Mouse (Mus musculus): ENCODE measurements around the gene Rps18. TPM values are rescaled to one million over a fixed set of nuclear protein-coding genes. Genes with fewer than 3 reads are reported as not detected.

The Rps18 gene
- polyA plus RNA-seq, 1 experiment from 2014 or later, result 829 TPM

DNA sequence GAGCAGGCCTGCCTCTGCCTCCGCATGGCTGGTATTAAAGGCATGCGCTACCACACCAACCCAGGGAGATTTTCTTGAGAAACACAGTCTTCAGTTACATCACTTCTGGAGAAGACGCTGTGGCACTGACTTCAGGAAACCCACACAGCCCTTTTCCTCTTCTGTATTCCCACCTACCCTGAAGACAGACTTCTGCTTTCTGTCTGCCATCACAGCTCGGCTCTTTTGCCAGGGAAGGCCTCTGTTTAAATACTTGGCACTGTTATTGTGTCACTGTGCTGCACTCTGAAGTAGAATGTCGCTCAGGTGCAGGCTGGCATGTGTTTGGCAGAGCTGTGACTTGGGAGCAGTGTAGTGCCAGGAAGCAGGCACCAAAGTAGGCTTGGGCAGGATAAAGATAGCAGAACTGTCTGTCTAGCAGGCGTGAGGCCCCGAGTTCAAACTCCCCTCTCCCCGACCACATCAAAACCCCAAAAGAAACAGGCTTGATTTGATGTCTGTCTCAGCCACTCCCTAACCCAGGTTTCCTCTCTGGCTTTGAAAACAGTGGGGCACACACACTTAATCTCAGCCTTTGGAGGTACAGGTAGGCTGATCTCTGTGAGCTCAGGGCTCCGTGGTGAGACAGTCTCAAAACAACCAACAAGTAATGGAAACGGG, 8.2 kb downstream of the Rps18 start:
- H3K79me2 ChIP-seq (ENCODE audit: inconsistent target), result peaks cover 30% of the 10 kb centered on the region; the same call in 1 of the 2 replicates
- peaks cover 14% of the 10 kb centered on the region; the same call in 1 of the 2 replicates for H3K36me3 ChIP-seq (ENCODE audit: inconsistent target)
- 20% methylated on average over 10 of the region's 10 CpGs for WGBS (ENCODE audit: missing documents)
- peak overlapping the region; percentile 65 for H3K27ac ChIP-seq
- H3K4me3 ChIP-seq (ENCODE audit: inconsistent target), result no peak overlapping the region

DNA sequence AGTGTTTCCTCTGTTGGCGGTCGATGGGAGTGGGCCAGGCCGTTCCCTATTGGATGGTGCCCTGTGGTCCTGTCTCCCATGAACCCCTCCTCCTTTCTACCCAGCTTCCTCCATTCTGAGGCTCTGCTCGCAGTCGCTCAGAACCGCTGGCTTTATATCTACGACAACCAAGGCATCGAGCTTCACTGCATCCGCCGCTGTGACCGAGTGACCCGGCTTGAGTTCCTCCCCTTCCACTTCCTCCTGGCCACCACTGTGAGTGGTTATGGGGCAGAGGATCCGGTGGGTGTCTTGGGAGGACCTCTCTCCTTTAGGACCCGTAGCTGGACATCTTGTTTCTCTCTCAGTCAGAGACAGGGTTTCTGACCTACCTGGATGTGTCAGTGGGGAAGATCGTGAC, 12.3 kb downstream of the Rps18 start:
- H3K36me3 ChIP-seq (ENCODE audit: inconsistent target), result peaks cover 7% of the 10 kb centered on the region; the same call in 1 of the 2 replicates
- H3K27ac ChIP-seq, result no peak overlapping the region
- 94% methylated on average over 15 of the region's 15 CpGs for WGBS (ENCODE audit: missing documents)
- peaks cover 30% of the 10 kb centered on the region for H3K79me2 ChIP-seq (ENCODE audit: inconsistent target)
- no peak overlapping the region for H3K4me3 ChIP-seq (ENCODE audit: inconsistent target)

DNA sequence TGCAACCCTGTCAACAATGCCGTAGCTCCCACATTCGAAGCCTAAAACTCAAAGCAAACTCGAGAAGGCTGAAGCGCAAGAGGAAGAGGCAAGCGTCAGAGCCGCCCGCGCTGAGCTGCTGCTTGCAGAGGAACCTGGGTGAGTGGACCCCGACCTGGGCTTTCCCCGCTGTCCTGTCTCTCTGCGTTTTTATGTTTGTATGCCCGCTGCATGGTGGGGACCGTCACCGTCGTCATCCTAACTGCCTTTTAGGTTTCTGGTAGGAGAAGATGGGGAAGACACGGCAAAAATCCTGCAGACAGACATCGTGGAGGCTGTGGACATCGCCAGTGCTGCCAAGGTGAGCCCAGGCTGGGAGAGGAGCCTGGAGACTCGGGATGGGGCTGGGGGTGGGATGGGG, 14.4 kb downstream of the Rps18 start:
- WGBS (ENCODE audit: missing documents), result 43% methylated on average over 19 of the region's 19 CpGs
- no peak overlapping the region for H3K27ac ChIP-seq
- peaks cover 28% of the 10 kb centered on the region for H3K79me2 ChIP-seq (ENCODE audit: inconsistent target)
- H3K4me3 ChIP-seq (ENCODE audit: inconsistent target), result peak overlapping the region; percentile 98
- H3K36me3 ChIP-seq (ENCODE audit: inconsistent target), result peaks cover 19% of the 10 kb centered on the region

DNA sequence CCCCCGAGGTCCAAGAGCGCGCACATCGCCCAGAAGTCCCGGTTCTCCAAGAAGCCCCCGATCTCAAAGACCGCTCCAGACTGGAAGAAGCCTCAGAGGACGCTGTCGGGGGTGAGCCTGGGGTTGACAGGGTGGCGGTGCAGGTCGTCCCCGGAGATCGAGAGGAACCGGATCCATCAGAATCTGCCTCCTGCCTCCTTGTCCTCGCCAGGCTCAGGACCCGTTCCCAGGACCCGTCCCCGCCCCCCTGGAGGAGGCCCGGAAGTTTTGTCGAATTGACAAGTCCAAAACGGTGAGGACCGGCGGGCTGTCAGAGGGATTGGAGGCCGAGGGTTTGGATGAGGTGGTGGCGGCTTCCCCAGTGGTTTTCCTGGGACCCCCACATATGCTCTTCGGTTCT, 14.8 kb downstream of the Rps18 start:
- Histone ChIP-seq H3K4me3 (ENCODE audit: inconsistent target) (peak overlapping the region; percentile 98), H3K79me2 (ENCODE audit: inconsistent target) (peaks cover 30% of the 10 kb centered on the region), H3K27ac (no peak overlapping the region), H3K36me3 (ENCODE audit: inconsistent target) (peaks cover 21% of the 10 kb centered on the region)
- WGBS (ENCODE audit: missing documents), result 2% methylated on average over 26 of the region's 26 CpGs

DNA sequence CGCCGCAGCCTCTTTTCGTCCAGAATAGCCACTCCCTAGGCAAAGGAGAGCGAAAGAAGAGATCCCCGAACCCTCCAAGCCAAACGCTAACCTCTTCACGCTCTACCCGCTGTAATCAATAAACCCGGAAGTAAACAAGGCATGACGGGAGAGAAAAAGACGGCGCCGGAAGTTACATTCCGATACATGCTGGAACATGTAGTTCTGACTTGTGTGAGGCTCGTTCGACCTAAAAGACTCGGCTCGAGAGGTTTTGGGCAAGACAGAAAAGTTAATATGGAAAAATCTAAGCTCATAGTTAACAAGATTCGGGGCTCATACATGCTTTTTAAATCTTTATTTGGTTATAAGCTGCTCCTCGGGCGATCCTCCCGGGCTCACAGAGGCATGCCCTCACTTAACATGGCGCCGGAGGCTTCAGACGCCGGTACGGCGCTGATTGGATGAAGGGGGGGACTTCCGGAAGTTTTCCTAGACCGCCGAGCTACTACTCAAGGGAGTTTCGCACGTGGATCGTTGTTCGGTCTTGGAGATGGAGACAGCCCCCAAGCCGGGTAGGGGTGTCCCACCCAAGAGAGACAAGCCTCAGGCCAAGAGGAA, 15.5 kb downstream of the Rps18 start, which contains the start of the genes Pfdn6 and Wdr46:
Pfdn6 (minus strand) TSS at position 138 of the 600 bp plus-strand sequence.
Wdr46 (plus strand) TSS at position 455 of the 600 bp plus-strand sequence.
- H3K79me2 ChIP-seq (ENCODE audit: inconsistent target), result peaks cover 37% of the 10 kb centered on the region
- WGBS (ENCODE audit: missing documents), result 2% methylated on average over 36 of the region's 36 CpGs
- peaks cover 28% of the 10 kb centered on the region for H3K36me3 ChIP-seq (ENCODE audit: inconsistent target)
- H3K27ac ChIP-seq, result peak within 1 kb of the TSS; percentile 86
- peak within 1 kb of the TSS; percentile 98 for H3K4me3 ChIP-seq (ENCODE audit: inconsistent target)

DNA sequence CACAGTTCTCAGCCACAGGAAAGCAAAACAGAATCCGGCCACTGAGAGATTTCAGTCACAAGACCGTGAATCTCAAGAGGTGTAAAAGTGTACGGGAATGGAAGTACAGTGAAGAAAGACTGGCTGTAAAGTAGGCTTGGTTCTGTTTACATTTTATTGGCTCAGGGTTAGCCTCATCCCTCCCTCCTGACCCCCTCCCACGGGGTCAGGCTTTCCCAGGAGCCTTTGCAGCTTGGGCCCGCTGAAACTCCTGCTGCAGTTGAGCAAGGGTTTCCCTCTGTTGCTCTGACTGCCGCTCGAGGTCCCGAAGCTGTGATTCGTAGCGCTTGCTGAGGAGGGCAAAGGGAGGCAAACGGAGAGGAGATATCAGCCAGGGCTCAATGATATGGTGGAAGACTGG, 17.0 kb downstream of the Rps18 start:
- 76% methylated on average over 11 of the region's 11 CpGs for WGBS (ENCODE audit: missing documents)
- peaks cover 52% of the 10 kb centered on the region for H3K79me2 ChIP-seq (ENCODE audit: inconsistent target)
- H3K36me3 ChIP-seq (ENCODE audit: inconsistent target), result peaks cover 31% of the 10 kb centered on the region
- no peak overlapping the region for H3K4me3 ChIP-seq (ENCODE audit: inconsistent target)
- no peak overlapping the region for H3K27ac ChIP-seq

DNA sequence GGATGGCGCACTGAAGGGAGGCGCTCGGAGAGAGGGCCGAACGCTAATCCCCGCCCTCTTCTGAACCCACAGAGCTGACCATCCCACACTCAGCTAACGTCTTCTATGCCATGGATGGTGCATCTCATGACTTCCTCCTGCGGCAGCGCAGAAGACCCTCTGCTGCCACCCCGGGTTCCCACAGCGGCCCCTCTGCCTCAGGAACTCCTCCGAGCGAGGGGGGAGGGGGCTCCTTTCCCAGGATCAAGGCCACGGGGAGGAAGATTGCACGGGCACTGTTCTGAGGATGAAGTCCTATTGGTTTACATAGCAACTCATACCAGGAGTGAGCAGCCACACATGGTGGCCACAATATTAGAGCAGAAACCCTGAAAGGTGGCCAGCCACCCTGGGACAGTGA, 18.8 kb downstream of the Rps18 start:
- peaks cover 67% of the 10 kb centered on the region for H3K79me2 ChIP-seq (ENCODE audit: inconsistent target)
- H3K27ac ChIP-seq, result no peak overlapping the region
- peaks cover 43% of the 10 kb centered on the region for H3K36me3 ChIP-seq (ENCODE audit: inconsistent target)
- 94% methylated on average over 15 of the region's 15 CpGs for WGBS (ENCODE audit: missing documents)
- no peak overlapping the region for H3K4me3 ChIP-seq (ENCODE audit: inconsistent target)

DNA sequence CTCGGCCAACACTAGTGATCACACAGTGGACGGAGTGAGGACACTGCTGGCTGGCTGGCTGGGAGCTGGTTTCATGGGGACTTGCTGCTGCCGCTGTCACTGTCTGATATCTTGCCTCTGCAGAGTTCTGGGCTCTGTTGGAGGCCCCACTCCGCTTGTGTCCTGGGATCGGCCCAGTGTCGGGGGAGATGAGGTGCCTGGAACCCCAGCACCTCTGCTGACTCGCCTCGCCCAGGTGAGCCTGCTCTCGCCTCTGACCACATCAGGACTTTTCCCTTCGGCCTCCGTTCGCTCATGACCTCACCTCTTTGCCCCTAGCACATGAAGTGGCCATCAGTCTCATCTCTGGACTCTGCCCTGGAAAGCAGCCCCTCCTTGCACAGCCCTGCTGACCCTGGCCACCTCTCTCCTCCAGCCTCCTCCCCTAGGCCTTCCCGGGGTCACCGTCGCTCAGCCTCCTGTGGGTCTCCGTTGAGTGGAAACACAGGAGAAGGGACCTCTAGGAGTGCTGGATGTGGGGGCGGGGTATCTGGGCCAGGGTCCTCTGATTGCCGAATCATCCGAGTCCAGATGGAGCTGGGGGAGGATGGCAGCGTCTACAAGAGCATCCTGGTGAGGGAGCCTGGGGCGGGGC, 20.3 kb downstream of the Rps18 start:
- Histone ChIP-seq H3K79me2 (ENCODE audit: inconsistent target) (peaks cover 70% of the 10 kb centered on the region), H3K36me3 (ENCODE audit: inconsistent target) (peaks cover 43% of the 10 kb centered on the region), H3K4me3 (ENCODE audit: inconsistent target) (no peak overlapping the region), H3K27ac (no peak overlapping the region)
- 95% methylated on average over 21 of the region's 21 CpGs for WGBS (ENCODE audit: missing documents)

DNA sequence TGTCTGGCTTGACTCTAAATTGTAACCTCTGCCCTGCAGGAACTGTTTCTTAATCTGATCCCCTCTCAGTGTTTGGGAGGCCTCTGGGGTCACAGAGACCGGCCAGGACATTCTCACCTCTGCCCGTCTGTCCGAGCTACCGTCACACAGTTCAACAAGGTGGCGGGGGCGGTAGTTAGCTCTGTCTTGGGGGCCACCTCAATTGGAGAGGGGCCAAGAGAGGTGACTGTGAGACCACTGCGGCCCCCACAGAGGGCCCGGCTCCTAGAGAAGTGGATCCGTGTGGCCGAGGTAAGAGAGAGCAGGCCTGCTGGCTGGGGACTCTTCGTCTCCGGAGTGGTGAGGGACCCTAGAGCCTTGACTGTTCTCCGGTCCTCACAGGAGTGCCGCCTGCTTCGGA, 22.8 kb downstream of the Rps18 start:
- Histone ChIP-seq H3K79me2 (ENCODE audit: inconsistent target) (peaks cover 68% of the 10 kb centered on the region), H3K27ac (no peak overlapping the region), H3K4me3 (ENCODE audit: inconsistent target) (no peak overlapping the region), H3K36me3 (ENCODE audit: inconsistent target) (peaks cover 51% of the 10 kb centered on the region)
- 94% methylated on average over 15 of the region's 15 CpGs for WGBS (ENCODE audit: missing documents)

DNA sequence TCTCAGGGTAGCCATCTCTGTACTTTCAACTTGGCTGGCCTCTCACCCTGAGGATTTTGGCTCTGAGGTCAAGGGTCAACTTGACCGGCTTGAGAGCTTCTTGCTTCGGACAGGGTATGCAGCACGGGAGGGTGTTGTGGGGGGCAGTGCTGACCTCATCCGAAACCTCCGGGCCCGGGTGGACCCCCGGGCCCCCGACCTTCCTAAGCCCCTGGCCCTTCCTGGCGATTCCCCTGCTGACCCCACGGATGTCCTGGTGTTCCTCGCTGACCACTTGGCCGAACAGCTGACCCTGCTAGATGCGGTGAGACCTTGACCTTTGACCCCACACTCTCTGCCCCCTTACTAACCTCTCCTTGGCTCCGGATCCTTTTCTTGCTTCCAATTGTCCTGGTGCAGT, 23.4 kb downstream of the Rps18 start:
- Histone ChIP-seq H3K36me3 (ENCODE audit: inconsistent target) (peaks cover 53% of the 10 kb centered on the region), H3K79me2 (ENCODE audit: inconsistent target) (peaks cover 73% of the 10 kb centered on the region), H3K27ac (no peak overlapping the region), H3K4me3 (ENCODE audit: inconsistent target) (no peak overlapping the region)
- WGBS (ENCODE audit: missing documents), result 91% methylated on average over 14 of the region's 14 CpGs

DNA sequence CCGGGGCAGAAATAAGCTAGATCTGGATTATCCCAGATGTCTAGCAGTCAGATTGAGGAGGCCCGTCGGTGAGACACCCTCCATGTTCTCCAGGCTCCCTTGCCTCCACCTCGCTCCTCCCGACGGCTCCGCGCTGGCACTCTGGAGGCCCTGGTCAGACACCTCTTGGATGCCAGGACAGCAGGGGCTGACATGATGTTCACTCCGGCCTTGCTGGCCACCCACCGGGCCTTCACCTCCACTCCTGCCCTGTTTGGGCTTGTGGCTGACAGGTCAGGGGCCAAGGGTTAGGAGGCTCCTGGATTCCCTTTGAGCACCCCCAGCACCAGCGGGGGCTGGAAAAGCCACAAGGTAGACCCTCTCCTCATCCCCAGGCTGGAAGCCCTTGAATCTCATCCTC, 23.9 kb downstream of the Rps18 start:
- peak overlapping the region; percentile 83 for H3K4me3 ChIP-seq (ENCODE audit: inconsistent target)

DNA sequence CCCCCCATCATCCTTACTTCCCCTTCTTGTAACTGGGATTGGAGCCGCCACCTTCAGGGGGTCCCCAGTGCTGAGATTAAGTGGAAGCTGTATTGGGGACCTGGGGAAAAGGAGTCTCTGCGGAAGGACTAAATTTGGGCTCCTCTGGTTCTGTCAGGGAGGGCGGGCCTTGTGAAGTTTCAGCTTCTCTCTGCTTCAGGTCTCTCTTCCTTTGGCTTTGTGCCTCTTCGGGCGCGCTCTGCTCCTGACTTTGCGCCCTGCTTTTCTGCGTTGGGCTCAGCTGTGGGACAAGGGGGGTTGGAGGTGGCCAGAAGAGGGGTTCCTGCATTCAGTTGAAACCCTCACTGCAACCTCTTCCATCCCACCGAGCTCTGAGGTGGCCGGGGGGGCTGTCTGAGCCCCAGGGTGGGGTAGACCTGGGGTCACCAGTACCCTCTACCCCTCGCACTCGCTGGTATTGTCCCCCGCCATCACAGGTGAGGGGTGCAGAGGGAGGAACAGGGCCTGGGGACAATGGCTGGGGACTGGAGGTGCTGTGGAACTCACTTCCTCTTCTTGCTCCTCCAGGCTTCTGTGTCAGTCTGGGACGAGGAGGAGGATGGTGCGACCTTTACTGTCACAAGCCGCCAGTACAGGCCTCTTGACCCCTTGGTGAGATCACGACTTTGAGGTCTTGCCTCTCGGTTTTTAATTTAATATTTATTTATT, 24.5 kb downstream of the Rps18 start:
- peak overlapping the region; percentile 98 for H3K27ac ChIP-seq

More for the DNA sequence above, 23.9 kb downstream of the Rps18 start:
- WGBS (ENCODE audit: missing documents), result 94% methylated on average over 10 of the region's 11 CpGs
- peaks cover 53% of the 10 kb centered on the region for H3K36me3 ChIP-seq (ENCODE audit: inconsistent target)
- H3K27ac ChIP-seq, result peak overlapping the region; percentile 98; the same call in 1 of the 2 replicates
- peaks cover 78% of the 10 kb centered on the region for H3K79me2 ChIP-seq (ENCODE audit: inconsistent target)

DNA sequence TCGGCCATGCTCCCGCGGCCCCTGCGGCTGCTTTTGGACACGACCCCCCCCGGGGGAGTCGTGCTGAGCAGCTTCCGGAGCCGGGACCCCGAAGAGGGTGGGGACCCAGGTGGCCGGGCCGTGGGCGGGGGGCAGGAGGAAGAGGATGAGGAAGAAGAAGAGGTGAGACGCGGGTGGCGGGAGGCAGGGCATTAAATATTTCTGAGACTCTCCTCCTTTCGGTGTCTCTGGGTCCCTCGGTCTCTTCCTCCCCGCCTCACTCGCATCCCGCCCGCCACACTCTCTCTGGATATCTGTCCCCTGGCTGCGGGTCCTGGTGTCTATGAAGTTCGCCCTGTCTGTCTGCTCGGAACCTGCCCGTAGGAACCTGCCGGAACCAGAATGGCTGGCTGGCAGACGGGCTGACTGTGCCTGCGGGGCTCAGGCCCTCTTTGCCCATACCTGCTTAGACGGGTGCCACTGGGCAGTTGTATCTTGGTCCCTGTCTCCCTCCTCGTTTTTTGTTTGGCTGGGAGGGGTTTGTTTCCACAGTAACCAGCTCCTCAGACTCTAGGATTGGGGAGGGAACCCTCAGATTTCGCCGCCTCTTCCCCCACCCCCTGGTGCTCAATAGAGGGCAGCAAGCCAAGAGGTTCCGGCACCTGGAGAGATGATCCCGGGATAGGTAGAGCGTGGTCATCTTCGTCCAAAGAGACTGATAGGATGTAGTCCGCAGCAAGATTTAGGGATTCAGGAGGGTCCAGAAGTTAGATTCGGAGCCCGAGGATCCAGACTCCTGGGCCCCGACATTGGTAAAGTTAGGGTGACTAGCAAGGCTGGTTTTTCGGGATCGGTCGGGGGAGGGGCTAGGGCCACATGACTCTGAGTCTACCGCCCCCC, 25.3 kb downstream of the Rps18 start:
- 1% methylated on average over 44 of the region's 45 CpGs for WGBS (ENCODE audit: missing documents)
- Histone ChIP-seq H3K79me2 (ENCODE audit: inconsistent target) (peaks cover 86% of the 10 kb centered on the region), H3K27ac (peak overlapping the region; percentile 98), H3K36me3 (ENCODE audit: inconsistent target) (peaks cover 56% of the 10 kb centered on the region), H3K4me3 (ENCODE audit: inconsistent target) (peak overlapping the region; percentile 83)

More for the DNA sequence above, 24.5 kb downstream of the Rps18 start:
- peaks cover 55% of the 10 kb centered on the region for H3K36me3 ChIP-seq (ENCODE audit: inconsistent target)
- peak overlapping the region; percentile 83 for H3K4me3 ChIP-seq (ENCODE audit: inconsistent target)
- peaks cover 84% of the 10 kb centered on the region for H3K79me2 ChIP-seq (ENCODE audit: inconsistent target)
- 20% methylated on average over 16 of the region's 18 CpGs for WGBS (ENCODE audit: missing documents)
